Mouse (Mus musculus) limb, embryonic 15.5 days (tissue): Measurements from ENCODE around the gene Tmem191c. TPM values are rescaled to one million over a fixed set of nuclear protein-coding genes. Genes with fewer than 3 reads are reported as not detected.

Experiments used
- polyA plus RNA-seq: library from polyadenylated mRNA; unstranded; fragments of >200 nt; fragmentation: Nextera tagmentation; extraction: Ambion mirVana; gene quantifications from 2 replicates; pipeline ENCODE4 v1.2.1, GENCODE M21; 2015

The Tmem191c gene
- polyA plus RNA-seq, 1 experiment from 2014 or later, result 10.2 TPM

Other genes with a start within 250 kb of the Tmem191c start
- gene Ypel1, start 206.4 kb upstream of the Tmem191c start, polyA plus RNA-seq, result 19.4 and 26.2 TPM in 2 replicates
- 130 and 134 TPM in 2 replicates for gene Ppil2, start 164.8 kb upstream of the Tmem191c start, polyA plus RNA-seq
- gene 2610318N02Rik, start 150.9 kb upstream of the Tmem191c start, polyA plus RNA-seq, result 15.6 and 19.2 TPM in 2 replicates
- gene Sdf2l1, start 143.7 kb upstream of the Tmem191c start, polyA plus RNA-seq, result 66.9 and 70.1 TPM in 2 replicates
- 14.0 and 14.3 TPM in 2 replicates for gene Ydjc, start 131.5 kb upstream of the Tmem191c start, polyA plus RNA-seq
- gene Ccdc116, start 128.8 kb upstream of the Tmem191c start, polyA plus RNA-seq, result 0.63 and 0.93 TPM in 2 replicates
- gene Ube2l3, start 73.4 kb upstream of the Tmem191c start, polyA plus RNA-seq, result 313 and 321 TPM in 2 replicates
- 0.27 and 0.32 TPM in 2 replicates for gene Rimbp3, start 67.5 kb upstream of the Tmem191c start, polyA plus RNA-seq
- gene Hic2, start 42.5 kb upstream of the Tmem191c start, polyA plus RNA-seq, result 4.1 and 4.7 TPM in 2 replicates
- 0.68 and 1.1 TPM in 2 replicates for gene Serpind1, start 55.3 kb downstream of the Tmem191c start, polyA plus RNA-seq
- 18.1 and 20.5 TPM in 2 replicates for gene Snap29, start 129.9 kb downstream of the Tmem191c start, polyA plus RNA-seq
- gene Pi4ka, start 130.2 kb downstream of the Tmem191c start, polyA plus RNA-seq, result 26.0 and 30.7 TPM in 2 replicates
- gene Crkl, start 175.9 kb downstream of the Tmem191c start, polyA plus RNA-seq, result 69.5 and 72.8 TPM in 2 replicates
- 0.36 and 2.7 TPM in 2 replicates for gene Aifm3, start 213.5 kb downstream of the Tmem191c start, polyA plus RNA-seq
- 84.2 and 97.8 TPM in 2 replicates for gene Lztr1, start 232.6 kb downstream of the Tmem191c start, polyA plus RNA-seq